11 mouse cellular contexts compared by ENCODE assay signal in genomic region chr8:91060555-91061471, GRCm38 (mm10). TPM values are rescaled to one million over a fixed set of nuclear protein-coding genes. Genes with fewer than 3 reads are reported as not detected.
DNase-seq lines count a peak whose midpoint lies in the region; ATAC-seq and TF ChIP-seq lines count a peak whose summit lies in the region.
"Had no signal": no experiment of that assay in that cellular context is flagged by ENCODE, and none has a peak within 500 bp of the region (broad histone marks: within the 10 kb centered on the region; RNA-seq: fewer than 3 reads in every experiment).

No protein-coding gene starts in this region.

- H3K36me3 ChIP-seq in heart, embryonic 12.5 days: peaks cover 9% of the 10 kb centered on the region
- peaks cover 9% of the 10 kb centered on the region; the same call in 1 of the 2 replicates for H3K36me3 ChIP-seq in E14TG2a.4 (ENCODE audit: insufficient read depth, low read length)
- peaks cover 9% of the 10 kb centered on the region; the same call in 1 of the 2 replicates for H3K36me3 ChIP-seq in embryonic facial prominence, embryonic 12.5 days
- 0 out of 2 replicates have a peak, but pooled peaks cover 6% of the 10 kb centered on the region for H3K36me3 ChIP-seq in hindbrain, embryonic 12.5 days
- H3K36me3 ChIP-seq in neural tube, embryonic 15.5 days: no peaks in the 10 kb centered on the region

- no peaks in the 10 kb centered on the region for H3K9me3 ChIP-seq in heart, embryonic 12.5 days (replicated peaks)
- H3K9me3 ChIP-seq in E14TG2a.4 (ENCODE audit: low read length): no peaks in the 10 kb centered on the region
- H3K9me3 ChIP-seq in embryonic facial prominence, embryonic 12.5 days: no peaks in the 10 kb centered on the region
- H3K9me3 ChIP-seq in hindbrain, embryonic 12.5 days (replicated peaks): no peaks in the 10 kb centered on the region
- no peaks in the 10 kb centered on the region for H3K9me3 ChIP-seq in neural tube, embryonic 15.5 days (replicated peaks)
- H3K9me3 ChIP-seq: limb, embryonic 13.5 days; neural tube, embryonic 13.5 days had no signal

- no peak overlapping the region for H3K9ac ChIP-seq in heart, embryonic 12.5 days
- H3K9ac ChIP-seq in embryonic facial prominence, embryonic 12.5 days: no peak overlapping the region
- H3K9ac ChIP-seq in hindbrain, embryonic 12.5 days: no peak overlapping the region
- H3K9ac ChIP-seq in neural tube, embryonic 15.5 days (replicated peaks): no peak overlapping the region
- H3K9ac ChIP-seq: limb, embryonic 13.5 days; neural tube, embryonic 13.5 days had no signal

- H3K4me3 ChIP-seq in heart, embryonic 12.5 days: no peak overlapping the region
- H3K4me3 ChIP-seq in E14TG2a.4 (replicated peaks; ENCODE audit: low read length): peak overlapping the region; percentile 76
- no peak overlapping the region for H3K4me3 ChIP-seq in embryonic facial prominence, embryonic 12.5 days
- no peak overlapping the region for H3K4me3 ChIP-seq in hindbrain, embryonic 12.5 days
- H3K4me3 ChIP-seq in neural tube, embryonic 15.5 days (replicated peaks): no peak overlapping the region
- H3K4me3 ChIP-seq: limb, embryonic 13.5 days; neural tube, embryonic 13.5 days had no signal

- H3K27me3 ChIP-seq in heart, embryonic 12.5 days (replicated peaks): no peaks in the 10 kb centered on the region
- no peaks in the 10 kb centered on the region for H3K27me3 ChIP-seq in E14TG2a.4 (ENCODE audit: insufficient read depth, low read length)
- no peaks in the 10 kb centered on the region for H3K27me3 ChIP-seq in embryonic facial prominence, embryonic 12.5 days
- H3K27me3 ChIP-seq in hindbrain, embryonic 12.5 days: no peaks in the 10 kb centered on the region
- no peaks in the 10 kb centered on the region for H3K27me3 ChIP-seq in neural tube, embryonic 15.5 days (replicated peaks)
- H3K27me3 ChIP-seq: limb, embryonic 13.5 days; neural tube, embryonic 13.5 days had no signal

- H3K27ac ChIP-seq in heart, embryonic 12.5 days (ENCODE audit: poor library complexity, severe bottlenecking): no peak overlapping the region
- no peak overlapping the region for H3K27ac ChIP-seq in embryonic facial prominence, embryonic 12.5 days
- no peak overlapping the region for H3K27ac ChIP-seq in hindbrain, embryonic 12.5 days
- no peak overlapping the region for H3K27ac ChIP-seq in neural tube, embryonic 15.5 days (replicated peaks)
- H3K27ac ChIP-seq: limb, embryonic 13.5 days; neural tube, embryonic 13.5 days had no signal

- H3K4me2 ChIP-seq in heart, embryonic 12.5 days: peak overlapping the region; percentile 16; the same call in 1 of the 2 replicates
- 0 out of 2 replicates have a peak overlapping the region, but pooled peaks have one; percentile 11 for H3K4me2 ChIP-seq in embryonic facial prominence, embryonic 12.5 days (replicated peaks)
- H3K4me2 ChIP-seq in hindbrain, embryonic 12.5 days (replicated peaks): no peak overlapping the region
- H3K4me2 ChIP-seq in neural tube, embryonic 15.5 days: no peak overlapping the region
- H3K4me2 ChIP-seq: limb, embryonic 13.5 days; neural tube, embryonic 13.5 days had no signal

- no peak for DNase-seq in heart, adult 8-10 months (ENCODE audit: low spot score)
- DNase-seq in embryo, embryonic 10 days (ENCODE audit: low spot score): no peak
- DNase-seq: embryo, embryonic 11 days had no signal

- H3K4me1 ChIP-seq in heart, embryonic 12.5 days (replicated peaks): 0 out of 2 replicates have a peak, but pooled peaks cover 6% of the 10 kb centered on the region
- H3K4me1 ChIP-seq in E14TG2a.4 (replicated peaks; ENCODE audit: low read depth, low read length): peaks cover 34% of the 10 kb centered on the region
- no peaks in the 10 kb centered on the region for H3K4me1 ChIP-seq in embryonic facial prominence, embryonic 12.5 days
- no peaks in the 10 kb centered on the region for H3K4me1 ChIP-seq in hindbrain, embryonic 12.5 days
- no peaks in the 10 kb centered on the region for H3K4me1 ChIP-seq in neural tube, embryonic 15.5 days
- H3K4me1 ChIP-seq: neural tube, embryonic 13.5 days had no signal

- TF ChIP-seq CTCF in E14TG2a.4 (conservative IDR thresholded peaks at IDR 0.05; ENCODE audit: low read length): no peak

- WGBS in heart, embryonic 12.5 days: 66% methylated on average over 19 of the region's 19 CpGs
- WGBS in embryonic facial prominence, embryonic 12.5 days: 70% methylated on average over 19 of the region's 19 CpGs
- 78% methylated on average over 19 of the region's 19 CpGs for WGBS in hindbrain, embryonic 12.5 days
- WGBS in neural tube, embryonic 15.5 days: 83% methylated on average over 19 of the region's 19 CpGs

- 0 out of 2 replicates have a peak, but pooled peaks have one; percentile 51 for ATAC-seq in heart, embryonic 12.5 days (ENCODE audit: insufficient number of reproducible peaks, low FRiP score)
- ATAC-seq in embryonic facial prominence, embryonic 12.5 days (ENCODE audit: insufficient number of reproducible peaks, insufficient read depth, low FRiP score, low TSS enrichment): no peak
- ATAC-seq in megakaryocyte, adult 5-6 weeks (ENCODE audit: poor library complexity, severe bottlenecking): peak; percentile 47; the same call in 1 of the 2 replicates
- ATAC-seq in hindbrain, embryonic 12.5 days (ENCODE audit: low FRiP score): no peak
- ATAC-seq in neural tube, embryonic 15.5 days (ENCODE audit: low FRiP score): no peak

RNA-seq across cellular contexts. Expression of gene Rbl2, which starts 9.0 kb away (rescaled TPM):
- polyA plus RNA-seq in heart, embryonic 12.5 days (2016; fragmentation: Nextera tagmentation; extraction: Ambion mirVana): 18.5 and 21.1 TPM in 2 replicates
- total RNA-seq in heart, adult 8-10 months (2022): 10 to 100 TPM; 34.6 to 46.1 (median 42.0) TPM
- polyA plus RNA-seq in embryonic facial prominence, embryonic 12.5 days (2016; fragmentation: Nextera tagmentation; extraction: Ambion mirVana): 16.5 and 17.1 TPM in 2 replicates
- 55.9 and 69.4 TPM in 2 replicates for total RNA-seq in megakaryocyte, adult 5-6 weeks (2015)
- total RNA-seq in megakaryocyte, adult 5-6 weeks (2017): 77.5 and 79.8 TPM in 2 replicates
- polyA plus RNA-seq in hindbrain, embryonic 12.5 days (2016; fragmentation: Nextera tagmentation; extraction: Ambion mirVana): 19.4 and 19.5 TPM in 2 replicates
- polyA plus RNA-seq in neural tube, embryonic 15.5 days (2015; fragmentation: Nextera tagmentation; extraction: Ambion mirVana): 18.6 and 20.6 TPM in 2 replicates

Comparison
In these comparisons a context has a peak if more than half of its experiments do, and no peak if none do; other contexts are left out.
1. ATAC-seq: peak in heart, embryonic 12.5 days (single experiment) and megakaryocyte, adult 5-6 weeks (single experiment); none in embryonic facial prominence, embryonic 12.5 days (single experiment), hindbrain, embryonic 12.5 days (single experiment) and neural tube, embryonic 15.5 days (single experiment).
2. H3K4me2 ChIP-seq: peak in heart, embryonic 12.5 days (single experiment) and embryonic facial prominence, embryonic 12.5 days (single experiment); none in hindbrain, embryonic 12.5 days (single experiment) and neural tube, embryonic 15.5 days (single experiment).